ENCODE assay signal across 9 mouse cellular contexts in genomic region chr6:90534701-90535475, GRCm38 (mm10). TPM values are rescaled to one million over a fixed set of nuclear protein-coding genes. Genes with fewer than 3 reads are reported as not detected.
DNase-seq lines count a peak whose midpoint lies in the region; ATAC-seq and TF ChIP-seq lines count a peak whose summit lies in the region.
"Had no signal": no experiment of that assay in that cellular context is flagged by ENCODE, and none has a peak within 500 bp of the region (broad histone marks: within the 10 kb centered on the region; RNA-seq: fewer than 3 reads in every experiment).

No protein-coding gene starts in this region.

- 74% methylated on average over 8 of the region's 8 CpGs for WGBS in heart, adult 2 months

- TF ChIP-seq POLR2A in heart, adult 2 months (IDR thresholded peaks at IDR 0.05; ENCODE audit: insufficient read depth, low read depth, low read length), result no peak

- H3K27me3 ChIP-seq in heart, adult 2 months (ENCODE audit: control insufficient read depth, insufficient read depth, low read length), result no peaks in the 10 kb centered on the region

- no peaks in the 10 kb centered on the region for H3K4me1 ChIP-seq in heart, adult 2 months (ENCODE audit: control insufficient read depth, insufficient read depth, low read length)

- 0 out of 2 replicates have a peak, but pooled peaks have one; percentile 16 for TF ChIP-seq EP300 in heart, adult 2 months (IDR thresholded peaks at IDR 0.05; ENCODE audit: insufficient read depth, low read depth, low read length)

- ATAC-seq in activated CD4-positive, CD25-positive, alpha-beta regulatory T cell, adult 4 months, result no peak

- no peak overlapping the region for H3K27ac ChIP-seq in heart, adult 2 months
- peak overlapping the region; percentile 51; the same call in 1 of the 2 replicates for H3K27ac ChIP-seq in left cerebral cortex, adult 2 months
- H3K27ac ChIP-seq: kidney, postnatal 0 days had no signal

- no peak for TF ChIP-seq CTCF in heart, adult 2 months (IDR thresholded peaks at IDR 0.05)
- TF ChIP-seq CTCF in left cerebral cortex, adult 2 months (IDR thresholded peaks at IDR 0.05), result no peak

- no peak overlapping the region for H3K4me3 ChIP-seq in heart, adult 2 months
- no peak overlapping the region for H3K4me3 ChIP-seq in left cerebral cortex, adult 2 months

- peak; percentile 51 to 74 for DNase-seq in heart, adult 2 months
- DNase-seq in heart, postnatal 4 days, result no peak
- peak; percentile 42 to 83 for DNase-seq in frontal cortex, postnatal 14 days (ENCODE audit: low spot score in 2 of 2)
- DNase-seq in left cerebral cortex, adult 2 months (ENCODE audit: extremely low spot score in 1 of 2, low spot score in 2 of 2), result peak; percentile 43 to 73
- DNase-seq in right cerebral cortex, postnatal 25 days, result peak; percentile 62
- no peak for DNase-seq in lung, postnatal 4 days
- no peak for DNase-seq in urinary bladder, postnatal 4 days (ENCODE audit: low spot score in 2 of 2)

- intact Hi-C loops in heart, adult 2 months (cut with DNase I), result no loop called here
- intact Hi-C loops in left cerebral cortex, adult 2 months (cut with DNase I), result loop anchor here (1.0 to 10.0 kb wide), 3 partner anchors 72 to 860 kb away; no protein-coding TSS in a partner anchor

- H3K36me3 ChIP-seq in heart, adult 2 months (ENCODE audit: control insufficient read depth, insufficient read depth, low read length), result no peaks in the 10 kb centered on the region

- H3K79me2 ChIP-seq in heart, adult 2 months (replicated peaks; ENCODE audit: control insufficient read depth, insufficient read depth, low read length), result no peaks in the 10 kb centered on the region

- H3K9ac ChIP-seq in heart, adult 2 months (ENCODE audit: low read depth, low read length), result no peak overlapping the region

RNA-seq across cellular contexts. Expression of gene Aldh1l1, which starts 48.7 kb away (rescaled TPM):
- 1 to 10 TPM; 2.5 to 3.7 TPM for total RNA-seq in heart, adult 2 months (2021)
- 3.2 and 7.5 TPM in 2 replicates for polyA plus RNA-seq in heart, adult 2 months (2012; rRNA removed)
- 1 to 10 TPM in 1 of 2 experiments, under 1 TPM in 1; 0.61 to 1.2 TPM for total RNA-seq in heart, postnatal 4 days (2021)
- total RNA-seq in left cerebral cortex, adult 2 months (2021), result 10 to 100 TPM; 62.6 to 66.0 TPM
- 1 to 10 TPM in 1 of 2 experiments, under 1 TPM in 1; 0.44 to 1.7 TPM for polyA plus RNA-seq in activated CD4-positive, CD25-positive, alpha-beta regulatory T cell, adult 4 months (2017; shearing (Covaris generic))

Comparison
In these comparisons a context has a peak if more than half of its experiments do, and no peak if none do; other contexts are left out.
1. DNase-seq: peak in heart, adult 2 months (2 of 2), frontal cortex, postnatal 14 days (2 of 2), left cerebral cortex, adult 2 months (2 of 2) and right cerebral cortex, postnatal 25 days (single experiment); none in heart, postnatal 4 days (single experiment), lung, postnatal 4 days (0 of 2) and urinary bladder, postnatal 4 days (0 of 2).
2. RNA of gene Aldh1l1, which starts 48.7 kb away (total RNA-seq): 62.6 to 66.0 TPM in left cerebral cortex, adult 2 months; 2.5 to 3.7 TPM in heart, adult 2 months and 0.61 to 1.2 TPM in heart, postnatal 4 days; every median in the first group is over 10 times any median in the second.